Mouse (Mus musculus) spleen, adult 2 months (tissue): ENCODE measurements around the gene R3hdm2.

ENCODE experiments used
- CTCF ChIP-seq: fragments of 200-500 bp; IDR thresholded peaks from 2 replicates; pipeline ENCODE4 v1.5.1; 2011; ENCODE audit warnings: mild to moderate bottlenecking, inconsistent platforms; ENCODE audit not compliant: insufficient read depth, insufficient read length, insufficient replicate concordance; ENCODE audit errors: extremely low read depth
- POLR2A ChIP-seq: fragments of 200-500 bp; IDR thresholded peaks from 2 replicates; pipeline ENCODE4 v1.6.1; 2011; ENCODE audit warnings: low read depth, low read length, inconsistent platforms

- no peak for TF ChIP-seq CTCF
- no peak for TF ChIP-seq POLR2A
Observed at GRCm38 (mm10) chr10:127337536-127338099, 42.5 kb upstream of the R3hdm2 start.
